Mouse (Mus musculus) megakaryocyte progenitor cell, adult 5-6 weeks (primary cell): ENCODE measurements at regions not wholly inside any gene's neighbourhood (a gene's known extent, or its start where the extent isn't known, plus 50 kb on each side); places are given as distances from the start of the nearest gene placed in this dataset.

ENCODE experiments used
- ATAC-seq: replicated peaks from 2 replicates; pipeline ENCODE4 v1.8.0; 2016; ENCODE audit warnings: mild to moderate bottlenecking, moderate TSS enrichment, inconsistent platforms; ENCODE audit not compliant: poor library complexity

- no peak for ATAC-seq
Measured at GRCm38 (mm10) chr4:64811974-64812373, 312.0 kb upstream of the Pappa start.

GRCm38 (mm10) chr4:64812812-64813211 lies 311.2 kb upstream of the Pappa start:
- no peak for ATAC-seq

DNA sequence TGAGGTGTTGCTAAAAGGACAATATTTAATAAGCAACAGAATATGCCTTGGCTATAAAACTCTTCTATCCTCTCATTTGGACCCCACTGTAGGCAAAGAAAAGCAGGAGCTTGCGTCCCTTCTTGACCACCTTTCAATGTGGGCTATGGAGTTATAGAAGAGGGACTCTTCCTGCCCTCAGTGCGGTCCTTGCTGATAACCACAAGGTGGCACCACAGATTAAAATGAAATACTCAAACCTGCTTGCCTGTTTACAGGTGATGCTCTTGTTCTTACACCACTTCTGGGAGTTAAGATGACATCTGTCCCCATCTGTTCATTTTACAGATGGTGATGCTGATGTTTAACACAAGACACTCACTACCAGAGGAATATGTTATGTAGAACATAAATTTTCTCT lies 291.1 kb upstream of the Pappa start:
- no peak for ATAC-seq

GRCm38 (mm10) chr4:64874521-64874920 lies 249.5 kb upstream of the Pappa start:
- ATAC-seq = no peak

GRCm38 (mm10) chr4:64876924-64877323 lies 247.1 kb upstream of the Pappa start:
- ATAC-seq = no peak

DNA sequence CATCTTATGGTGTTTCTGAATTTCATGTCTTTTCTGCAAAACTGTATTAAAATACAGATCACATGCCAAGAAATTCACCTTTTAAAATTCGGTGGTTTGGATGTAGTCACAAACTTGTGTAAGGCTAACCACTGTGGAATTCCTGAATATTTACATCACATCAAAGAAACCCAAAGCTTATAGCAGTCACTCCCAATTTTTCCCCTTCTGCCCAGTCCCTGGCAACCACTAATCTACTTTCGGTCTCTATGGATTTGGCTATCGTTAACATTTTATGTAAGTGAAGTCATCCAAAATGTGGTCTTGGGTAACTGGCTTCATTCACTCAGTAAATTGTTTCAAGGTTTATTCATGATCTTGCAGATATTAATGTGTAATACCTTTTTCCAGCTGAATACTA lies 226.0 kb upstream of the Pappa start:
- ATAC-seq = no peak

DNA sequence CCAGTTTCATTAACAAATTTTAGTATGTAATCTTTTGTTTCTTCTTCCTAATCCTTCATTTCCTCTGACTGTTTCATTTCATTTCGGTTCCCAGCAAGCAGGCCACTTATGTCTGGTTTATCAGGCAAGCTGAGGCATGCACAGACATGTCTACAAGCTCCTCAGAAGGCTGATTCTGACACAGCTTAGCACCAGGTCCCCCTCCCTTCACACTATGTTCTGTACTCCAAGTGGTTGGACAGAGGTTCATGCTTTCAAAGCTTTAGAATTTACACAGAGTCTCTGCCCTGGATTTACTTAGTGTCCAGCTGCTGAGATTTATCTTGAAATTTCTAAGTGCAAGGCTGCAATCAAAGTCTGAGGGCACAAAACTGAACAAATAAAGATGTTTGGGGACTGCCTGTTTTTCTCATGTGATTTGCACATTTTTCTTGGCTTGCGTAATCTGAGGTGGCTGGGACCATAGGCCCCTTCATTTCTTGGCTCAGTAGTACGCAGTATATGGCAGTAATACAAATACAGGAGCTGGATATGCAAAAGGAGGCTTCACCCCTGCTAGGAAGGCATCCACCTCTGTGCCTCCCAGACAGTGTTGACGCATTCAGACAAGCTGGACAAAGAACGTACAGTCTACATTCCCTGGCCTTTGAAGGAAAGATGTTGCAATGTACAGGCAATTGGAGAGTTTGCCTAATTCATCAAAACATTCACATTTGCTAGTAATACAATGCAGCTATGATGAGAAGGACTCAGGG lies 222.7 kb upstream of the Pappa start:
- no peak for ATAC-seq

DNA sequence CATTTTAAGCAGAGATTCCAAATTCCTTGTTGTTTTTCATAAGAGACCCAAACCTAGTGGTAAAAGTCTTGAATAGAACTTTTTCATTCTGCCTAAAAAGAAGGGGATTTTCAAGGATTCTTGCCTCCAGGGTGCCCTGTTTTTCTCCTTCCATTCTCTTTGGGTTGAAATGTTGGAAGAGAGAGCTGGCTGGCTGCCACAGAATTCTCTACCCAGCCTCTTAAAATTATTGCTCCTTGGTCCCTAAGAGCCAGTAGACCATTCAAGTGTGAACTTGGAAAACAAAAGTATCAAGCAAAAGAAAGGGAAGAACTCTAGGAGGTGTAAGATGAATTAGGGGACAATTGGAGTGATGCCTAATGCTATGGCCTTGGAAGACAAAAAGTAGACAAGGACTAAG lies 200.2 kb upstream of the Pappa start:
- no peak for ATAC-seq

DNA sequence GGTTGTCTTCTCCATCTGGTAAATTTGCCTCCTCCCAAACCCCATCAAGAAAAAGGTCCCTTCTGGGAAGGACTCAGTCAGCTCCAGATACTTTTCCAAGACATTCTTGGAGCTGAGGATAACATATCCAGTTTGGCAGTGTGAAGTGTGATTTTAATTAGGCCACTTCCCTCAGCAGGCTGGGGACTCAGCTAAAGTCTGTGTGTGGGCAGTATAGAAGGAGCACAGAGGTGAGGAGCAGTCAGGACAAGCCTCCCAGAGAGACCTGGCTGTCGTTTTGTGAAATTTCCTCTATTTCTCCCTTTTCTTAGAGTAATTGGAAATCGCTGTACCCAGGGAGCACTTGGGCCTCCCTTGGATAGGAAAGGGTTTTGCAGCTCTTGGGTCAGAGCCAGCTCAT lies 195.4 kb upstream of the Pappa start:
- no peak for ATAC-seq

GRCm38 (mm10) chr4:64945547-64945946 lies 178.4 kb upstream of the Pappa start:
- no peak for ATAC-seq

DNA sequence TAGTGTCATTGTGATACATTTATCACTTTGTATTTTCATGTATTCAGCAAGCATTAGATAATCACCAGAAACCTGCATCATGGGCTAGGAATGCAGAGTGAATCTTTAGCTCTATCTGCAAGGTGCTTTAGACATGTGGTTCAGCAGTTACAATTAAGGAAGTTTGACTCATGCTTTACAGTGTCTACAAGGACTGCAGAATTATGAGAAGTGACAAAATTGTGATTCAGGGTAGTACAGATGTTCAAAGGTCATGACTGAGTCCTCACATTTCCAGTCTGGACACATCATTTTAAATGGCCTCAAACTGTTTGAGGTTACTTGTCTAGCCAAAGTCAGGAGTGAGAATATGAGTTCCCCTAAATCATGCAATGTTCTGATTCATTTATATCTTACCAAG lies 171.3 kb upstream of the Pappa start:
- no peak for ATAC-seq

- no peak for ATAC-seq
Measured at GRCm38 (mm10) chr4:64958843-64959242, 165.1 kb upstream of the Pappa start.

DNA sequence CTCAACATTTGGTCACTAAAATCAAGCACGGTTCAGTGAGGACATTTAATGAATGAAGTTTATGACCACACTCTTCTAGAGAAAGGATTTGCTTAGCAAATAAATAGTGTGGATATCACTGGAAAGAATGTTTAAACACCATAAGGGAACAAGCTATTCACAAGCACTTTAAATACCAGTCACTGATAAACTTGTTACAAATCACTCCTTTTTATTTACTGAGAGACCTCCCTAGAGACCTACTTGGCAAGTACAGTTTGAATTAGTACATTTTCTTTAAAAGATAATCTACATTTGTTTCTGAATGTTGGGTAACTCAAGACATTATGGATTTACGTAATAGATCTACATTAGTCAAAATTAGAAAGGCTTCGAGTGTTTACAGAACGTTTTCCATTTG lies 162.2 kb upstream of the Pappa start:
- no peak for ATAC-seq
